Mouse (Mus musculus) lung, adult 2 months (tissue): ENCODE results near the gene Cxcr2.

Experiments used
- CTCF ChIP-seq: fragments of 200-500 bp; IDR thresholded peaks from 2 replicates; pipeline ENCODE4 v1.5.1; 2011; ENCODE audit warnings: mild to moderate bottlenecking, low read length, control low read depth; ENCODE audit not compliant: insufficient read depth
- POLR2A ChIP-seq: fragments of 200-500 bp; IDR thresholded peaks from 2 replicates; pipeline ENCODE4 v1.6.1; 2011; ENCODE audit warnings: low read depth, mild to moderate bottlenecking, control low read depth, low read length, borderline replicate concordance; ENCODE audit errors: extremely low read depth

DNA sequence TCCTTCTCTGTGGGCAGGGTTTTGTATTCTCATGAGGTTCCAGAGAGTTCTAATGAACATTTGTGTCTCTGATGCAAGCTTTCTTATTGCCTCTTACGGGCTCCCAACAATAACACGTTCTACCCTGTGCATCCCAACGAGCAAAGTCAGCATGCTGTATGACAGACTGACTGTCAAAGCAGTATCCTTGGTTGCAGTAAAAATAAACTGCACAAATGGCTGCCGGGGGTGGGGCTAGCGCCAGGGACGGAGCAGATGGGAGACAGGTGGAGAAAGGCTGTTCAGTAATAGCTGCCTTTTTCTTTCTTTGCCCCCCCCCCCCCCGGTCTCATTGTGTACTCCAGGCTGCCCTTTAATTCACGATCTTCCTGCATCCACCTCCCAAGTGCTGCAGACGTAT lies 54.1 kb downstream of the Cxcr2 start:
- TF ChIP-seq POLR2A, result no peak
- no peak for TF ChIP-seq CTCF
